Mouse (Mus musculus) G1E (cell line): ENCODE data around the gene Tenm2.

Experiments used
- CTCF ChIP-seq: IDR thresholded peaks from 2 replicates; pipeline ENCODE4 v1.5.1; 2012; ENCODE audit warnings: low read depth, low read length, inconsistent platforms, mixed read lengths
- GATA1 ChIP-seq: IDR thresholded peaks from 2 replicates; pipeline ENCODE4 v1.6.1; 2012; ENCODE audit warnings: borderline replicate concordance, low read length, inconsistent platforms, mixed read lengths

GRCm38 (mm10) chr11:36074015-36074567 lies 1161.7 kb downstream of the Tenm2 start:
- no peak for TF ChIP-seq CTCF
- TF ChIP-seq GATA1 = no peak
